Mouse (Mus musculus) R1 (cell line): Measurements from ENCODE around the gene Prss42.
"Not testable (repeated sequence)": the region's sequence is repeated elsewhere in the genome, so short reads cannot be mapped to it uniquely, and the experiment has no call there.

ENCODE experiments used
- DNase-seq: peaks from one replicate; pipeline ENCODE4 v3.0.0-alpha.2; 2018; ENCODE audit warnings: low read depth, low spot score

Prss42 gene

GRCm38 (mm10) chr9:110788169-110788568 is 9.8 kb upstream of the Prss42 start:
- DNase-seq: peak; percentile 56

GRCm38 (mm10) chr9:110790462-110790861 is 7.5 kb upstream of the Prss42 start:
- DNase-seq: no peak

GRCm38 (mm10) chr9:110797013-110797412 is 953 bp upstream of the Prss42 start:
- peak; percentile 90 for DNase-seq

- no peak for DNase-seq
Measured at GRCm38 (mm10) chr9:110800834-110801479, 3.0 kb downstream of the Prss42 start.

- DNase-seq: no peak
Measured at GRCm38 (mm10) chr9:110803294-110803693, 5.3 kb downstream of the Prss42 start.

- no peak for DNase-seq
Measured at GRCm38 (mm10) chr9:110810051-110810450, 12.1 kb downstream of the Prss42 start.

GRCm38 (mm10) chr9:110813789-110814188 is 15.8 kb downstream of the Prss42 start, which contains the start of gene Prss44:
TSS of gene Prss44 (plus strand) at chr9:110813994.
- peak; percentile 80 for DNase-seq

GRCm38 (mm10) chr9:110820546-110820945 is 22.6 kb downstream of the Prss42 start:
- not testable (repeated sequence) for DNase-seq

GRCm38 (mm10) chr9:110821436-110821835 is 23.5 kb downstream of the Prss42 start:
- DNase-seq: no peak

- DNase-seq: no peak
Measured at GRCm38 (mm10) chr9:110825426-110825825, 27.5 kb downstream of the Prss42 start.

GRCm38 (mm10) chr9:110825832-110826231 is 27.9 kb downstream of the Prss42 start:
- DNase-seq: no peak

- DNase-seq: no peak
Measured at GRCm38 (mm10) chr9:110826390-110826789, 28.4 kb downstream of the Prss42 start, which contains the start of gene Prss43. TSS of gene Prss43 (plus strand) at chr9:110826690.

GRCm38 (mm10) chr9:110833021-110833420 is 35.1 kb downstream of the Prss42 start:
- DNase-seq: peak; percentile 94

GRCm38 (mm10) chr9:110834411-110834810 is 36.4 kb downstream of the Prss42 start, which contains the start of gene Prss45:
TSS of gene Prss45 (plus strand) at chr9:110834588.
- DNase-seq: no peak

GRCm38 (mm10) chr9:110834961-110835360 is 37.0 kb downstream of the Prss42 start:
- DNase-seq: no peak

GRCm38 (mm10) chr9:110836112-110836511 is 38.1 kb downstream of the Prss42 start:
- no peak for DNase-seq

- DNase-seq: no peak
Measured at GRCm38 (mm10) chr9:110840905-110841304, 42.9 kb downstream of the Prss42 start.

GRCm38 (mm10) chr9:110841438-110841837 is 43.5 kb downstream of the Prss42 start:
- DNase-seq: no peak

- no peak for DNase-seq
Measured at GRCm38 (mm10) chr9:110844206-110844605, 46.2 kb downstream of the Prss42 start, which contains the start of gene Prss46. TSS of gene Prss46 (plus strand) at chr9:110844506.

- DNase-seq: peak; percentile 55
Measured at GRCm38 (mm10) chr9:110849162-110849561, 51.2 kb downstream of the Prss42 start.
